ENCODE assay signal across 8 mouse cellular contexts in the genomic region with DNA sequence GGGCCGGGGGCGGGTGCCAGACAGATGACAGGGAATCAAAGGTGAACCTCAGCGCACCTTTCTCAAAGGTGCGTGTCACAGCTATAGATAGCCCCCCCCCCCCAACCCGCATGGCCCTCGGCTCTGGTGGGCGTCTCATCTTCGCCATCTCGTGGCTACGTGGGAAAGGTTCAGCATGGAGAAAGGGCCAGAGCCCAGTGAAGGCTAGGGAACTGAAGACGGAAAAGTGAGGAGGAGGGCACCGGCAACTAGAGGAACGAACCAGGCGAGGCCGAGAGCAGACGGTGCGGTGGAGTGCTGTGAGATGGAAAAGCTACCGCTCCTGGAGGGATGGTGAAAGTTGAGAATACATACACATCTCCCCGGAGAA. TPM values are rescaled to one million over a fixed set of nuclear protein-coding genes. Genes with fewer than 3 reads are reported as not detected.
DNase-seq lines count a peak whose midpoint lies in the region; ATAC-seq and TF ChIP-seq lines count a peak whose summit lies in the region.

No protein-coding gene starts in this region.

- peak overlapping the region; percentile 97 for H3K4me2 ChIP-seq in kidney, embryonic 16.5 days (replicated peaks; ENCODE audit: low read depth, low read length)

- TF ChIP-seq EP300 in heart, adult 2 months (IDR thresholded peaks at IDR 0.05; ENCODE audit: insufficient read depth, low read depth, low read length) = no peak

- H3K27ac ChIP-seq in left cerebral cortex, adult 2 months = peak overlapping the region; percentile 99
- peak overlapping the region; percentile 91 for H3K27ac ChIP-seq in heart, adult 2 months
- peak overlapping the region; percentile 79 for H3K27ac ChIP-seq in kidney, embryonic 16.5 days (ENCODE audit: low read length)

- intact Hi-C loops in left cerebral cortex, adult 2 months (cut with DNase I) = loop anchor here (5.0 to 10.0 kb wide), 2 partner anchors 163 to 245 kb away; a partner anchor contains a TSS
- intact Hi-C loops in heart, adult 2 months (cut with DNase I) = loop anchor here (1.0 to 10.0 kb wide), 3 partner anchors 18 to 575 kb away; a partner anchor contains a TSS

- no peaks in the 10 kb centered on the region for H3K36me3 ChIP-seq in heart, adult 2 months (ENCODE audit: control insufficient read depth, insufficient read depth, low read length)
- no peaks in the 10 kb centered on the region for H3K36me3 ChIP-seq in kidney, embryonic 16.5 days (ENCODE audit: insufficient read depth, low read length)

- peak; percentile 39 for TF ChIP-seq CTCF in left cerebral cortex, adult 2 months (IDR thresholded peaks at IDR 0.05)
- TF ChIP-seq CTCF in heart, adult 2 months (IDR thresholded peaks at IDR 0.05) = peak; percentile 65

- no peaks in the 10 kb centered on the region for H3K27me3 ChIP-seq in heart, adult 2 months (ENCODE audit: control insufficient read depth, insufficient read depth, low read length)
- H3K27me3 ChIP-seq in kidney, embryonic 16.5 days (ENCODE audit: insufficient read depth, low read length) = peaks cover 28% of the 10 kb centered on the region

- peaks cover 4% of the 10 kb centered on the region for H3K4me1 ChIP-seq in heart, adult 2 months (ENCODE audit: control insufficient read depth, insufficient read depth, low read length)
- peaks cover 41% of the 10 kb centered on the region for H3K4me1 ChIP-seq in kidney, embryonic 16.5 days (ENCODE audit: insufficient read depth, low read length)

- 0% methylated on average over 19 of the region's 19 CpGs for WGBS in heart, adult 2 months
- under 1% methylated on average over 19 of the region's 19 CpGs for WGBS in kidney, embryonic 16.5 days

- no peak for DNase-seq in left cerebral cortex, adult 2 months (ENCODE audit: extremely low spot score in 1 of 2, low spot score in 2 of 2)
- DNase-seq in left cerebral cortex, adult 11 months (ENCODE audit: low spot score) = no peak
- DNase-seq in cerebellum, adult 9-11 months = peak; percentile 74
- peak in 1 of 2 experiments; percentile 62 for DNase-seq in heart, adult 2 months
- peak; percentile 60 to 71 for DNase-seq in lung, postnatal 4 days
- DNase-seq in testis, postnatal 10 days (ENCODE audit: low spot score) = peak; percentile 65
- DNase-seq in layer of hippocampus, postnatal 14 days (ENCODE audit: low spot score in 2 of 2) = no peak

- peak overlapping the region; percentile 57 for H3K4me3 ChIP-seq in left cerebral cortex, adult 2 months
- H3K4me3 ChIP-seq in heart, adult 2 months = peak overlapping the region; percentile 56
- peak overlapping the region; percentile 81 for H3K4me3 ChIP-seq in kidney, embryonic 16.5 days (ENCODE audit: low read length)

- no peaks in the 10 kb centered on the region for H3K79me2 ChIP-seq in heart, adult 2 months (replicated peaks; ENCODE audit: control insufficient read depth, insufficient read depth, low read length)

- H3K9me3 ChIP-seq in kidney, embryonic 16.5 days (ENCODE audit: low read length) = no peaks in the 10 kb centered on the region

- TF ChIP-seq POLR2A in heart, adult 2 months (IDR thresholded peaks at IDR 0.05; ENCODE audit: insufficient read depth, low read depth, low read length) = no peak

- H3K9ac ChIP-seq in heart, adult 2 months (ENCODE audit: low read depth, low read length) = peak overlapping the region; percentile 61
- H3K9ac ChIP-seq in kidney, embryonic 16.5 days (replicated peaks; ENCODE audit: low read length) = peak overlapping the region; percentile 56

- no peak for ATAC-seq in kidney, embryonic 16.5 days (ENCODE audit: low FRiP score, low TSS enrichment)

RNA-seq across cellular contexts. Expression of a gene that starts 6.0 kb away (rescaled TPM):
- 10 to 100 TPM; 31.1 to 45.3 TPM for total RNA-seq in left cerebral cortex, adult 2 months (2021)
- total RNA-seq in heart, adult 2 months (2021) = 10 to 100 TPM; 19.7 to 27.8 TPM
- polyA plus RNA-seq in heart, adult 2 months (2012; rRNA removed) = 6.5 and 8.6 TPM in 2 replicates
- 26.0 and 31.3 TPM in 2 replicates for polyA plus RNA-seq in kidney, embryonic 16.5 days (2015; fragmentation: Nextera tagmentation; extraction: Ambion mirVana)
- 10 to 100 TPM; 41.7 to 42.8 TPM for total RNA-seq in layer of hippocampus, postnatal 14 days (2021)

RNA-seq across cellular contexts. Expression of a gene that starts 21.4 kb away (rescaled TPM):
- 1 to 10 TPM; 2.9 to 3.8 TPM for total RNA-seq in left cerebral cortex, adult 2 months (2021)
- 10 to 100 TPM; 20.4 to 21.4 TPM for total RNA-seq in heart, adult 2 months (2021)
- polyA plus RNA-seq in heart, adult 2 months (2012; rRNA removed) = 61.4 and 66.4 TPM in 2 replicates
- polyA plus RNA-seq in kidney, embryonic 16.5 days (2015; fragmentation: Nextera tagmentation; extraction: Ambion mirVana) = 46.5 and 47.7 TPM in 2 replicates
- total RNA-seq in layer of hippocampus, postnatal 14 days (2021) = 1 to 10 TPM; 2.1 to 2.3 TPM

RNA-seq across cellular contexts. Expression of a gene that starts 24.0 kb away (rescaled TPM):
- total RNA-seq in left cerebral cortex, adult 2 months (2021) = 10 to 100 TPM; 40.7 to 45.6 TPM
- 10 to 100 TPM; 27.9 to 32.1 TPM for total RNA-seq in heart, adult 2 months (2021)
- 19.9 and 29.8 TPM in 2 replicates for polyA plus RNA-seq in heart, adult 2 months (2012; rRNA removed)
- polyA plus RNA-seq in kidney, embryonic 16.5 days (2015; fragmentation: Nextera tagmentation; extraction: Ambion mirVana) = 34.0 and 37.3 TPM in 2 replicates
- total RNA-seq in layer of hippocampus, postnatal 14 days (2021) = 10 to 100 TPM; 36.0 to 39.7 TPM

RNA-seq across cellular contexts. Expression of a gene that starts 24.1 kb away (rescaled TPM):
- total RNA-seq in left cerebral cortex, adult 2 months (2021) = 100 to 1,000 TPM in 1 of 2 experiments, 10 to 100 TPM in 1; 94.0 to 113 TPM
- total RNA-seq in heart, adult 2 months (2021) = 100 to 1,000 TPM; 102 to 113 TPM
- 128 and 145 TPM in 2 replicates for polyA plus RNA-seq in heart, adult 2 months (2012; rRNA removed)
- polyA plus RNA-seq in kidney, embryonic 16.5 days (2015; fragmentation: Nextera tagmentation; extraction: Ambion mirVana) = 142 and 150 TPM in 2 replicates
- 100 to 1,000 TPM in 1 of 2 experiments, 10 to 100 TPM in 1; 99.3 to 111 TPM for total RNA-seq in layer of hippocampus, postnatal 14 days (2021)

RNA-seq across cellular contexts. Expression of a gene that starts 50.2 kb away (rescaled TPM):
- total RNA-seq in left cerebral cortex, adult 2 months (2021) = 100 to 1,000 TPM; 406 to 416 TPM
- 10 to 100 TPM; 18.3 to 20.2 TPM for total RNA-seq in heart, adult 2 months (2021)
- 20.3 and 22.2 TPM in 2 replicates for polyA plus RNA-seq in heart, adult 2 months (2012; rRNA removed)
- 58.6 and 67.2 TPM in 2 replicates for polyA plus RNA-seq in kidney, embryonic 16.5 days (2015; fragmentation: Nextera tagmentation; extraction: Ambion mirVana)
- total RNA-seq in layer of hippocampus, postnatal 14 days (2021) = 100 to 1,000 TPM; 519 to 534 TPM

Comparison
In these comparisons a context has a peak if more than half of its experiments do, and no peak if none do; other contexts are left out.
1. DNase-seq: peak in cerebellum, adult 9-11 months (single experiment), lung, postnatal 4 days (2 of 2) and testis, postnatal 10 days (single experiment); none in left cerebral cortex, adult 2 months (0 of 2), left cerebral cortex, adult 11 months (single experiment) and layer of hippocampus, postnatal 14 days (0 of 2).
2. RNA of a gene that starts 21.4 kb away (total RNA-seq): 20.4 to 21.4 TPM in heart, adult 2 months; 2.9 to 3.8 TPM in left cerebral cortex, adult 2 months and 2.1 to 2.3 TPM in layer of hippocampus, postnatal 14 days; every median in the first group is over 4 times any median in the second.
3. Peak in every context shown above with its lines, with median percentiles within 50 percentile points of each other: H3K27ac ChIP-seq and H3K4me3 ChIP-seq.